Mouse (Mus musculus): Measurements from ENCODE around the gene Nrxn2. TPM values are rescaled to one million over a fixed set of nuclear protein-coding genes. Genes with fewer than 3 reads are reported as not detected.

Nrxn2 gene
- total RNA-seq, 1 experiment, result 9.5 TPM

DNA sequence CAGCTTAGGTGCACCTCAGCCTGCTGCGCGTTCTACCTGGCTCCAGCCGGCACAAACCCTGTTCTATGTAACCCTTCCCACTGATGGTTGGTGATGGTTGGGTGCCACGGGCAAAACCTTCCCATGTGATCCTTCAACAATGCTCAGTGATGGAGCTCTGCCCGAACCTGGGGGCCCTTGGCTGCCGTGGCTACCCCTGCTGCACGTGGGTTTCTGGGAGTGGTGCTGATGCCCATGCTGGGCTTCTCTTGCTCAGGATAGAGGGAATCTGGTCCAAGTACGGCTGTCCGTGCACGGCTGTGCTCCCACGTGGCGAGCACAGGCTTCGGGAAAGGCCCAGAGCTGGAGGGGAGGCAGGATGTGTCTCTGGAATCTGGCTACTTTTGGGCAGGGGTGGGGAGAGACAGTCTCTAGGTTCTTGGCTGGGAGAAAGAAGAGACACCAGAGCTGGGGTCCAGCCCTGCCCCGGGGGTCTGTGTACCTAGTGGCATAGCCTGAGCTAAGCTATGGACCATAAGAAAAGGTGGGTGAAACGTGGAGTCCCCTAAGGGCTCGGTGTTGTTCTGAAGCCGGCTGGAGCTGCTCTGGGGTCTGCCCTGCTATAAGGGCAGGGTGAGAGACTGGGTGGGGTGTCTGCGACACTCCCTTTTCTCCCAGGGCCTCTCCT, 76.1 kb downstream of the Nrxn2 start:
- Histone ChIP-seq H3K36me3 (ENCODE audit: control insufficient read depth, insufficient read depth, low read length, poor library complexity, severe bottlenecking) (no peaks in the 10 kb centered on the region), H3K9ac (ENCODE audit: insufficient read depth, low read depth, low read length, poor library complexity, severe bottlenecking) (no peak overlapping the region), H3K4me3 (ENCODE audit: insufficient read depth in 1 of 2, low read depth in 1 of 2, low read length in 2 of 2, poor library complexity in 1 of 2, severe bottlenecking in 1 of 2) (no peak overlapping the region), H3K4me1 (ENCODE audit: control insufficient read depth in 2 of 2, insufficient read depth in 2 of 2, low read length in 2 of 2, poor library complexity in 1 of 2) (peaks cover 2 to 4% of the 10 kb centered on the region in 2 experiments; a peak in 1 of 4 replicates), H3K27ac (ENCODE audit: insufficient read depth, low read depth, low read length, poor library complexity, severe bottlenecking) (no peak overlapping the region), H3K9me3 (ENCODE audit: control insufficient read depth, insufficient read depth, low read depth, low read length) (no peaks in the 10 kb centered on the region)
- in situ Hi-C loops (cut with MboI; ENCODE audit: low sequenced_read_pairs in 2 of 2, unreplicated experiment in 2 of 2), result loop anchor here in 1 of 2 experiments (10.0 kb wide), 1 partner anchor 80 kb away; no protein-coding TSS in a partner anchor
- no peak for TF ChIP-seq CHD2 (IDR thresholded peaks at IDR 0.05; ENCODE audit: low read depth, low read length)
- no peak for TF ChIP-seq ZC3H11A (IDR thresholded peaks at IDR 0.05; ENCODE audit: borderline replicate concordance, low read depth, low read length)
- no peak for DNase-seq (ENCODE audit: low read depth, low spot score)

DNA sequence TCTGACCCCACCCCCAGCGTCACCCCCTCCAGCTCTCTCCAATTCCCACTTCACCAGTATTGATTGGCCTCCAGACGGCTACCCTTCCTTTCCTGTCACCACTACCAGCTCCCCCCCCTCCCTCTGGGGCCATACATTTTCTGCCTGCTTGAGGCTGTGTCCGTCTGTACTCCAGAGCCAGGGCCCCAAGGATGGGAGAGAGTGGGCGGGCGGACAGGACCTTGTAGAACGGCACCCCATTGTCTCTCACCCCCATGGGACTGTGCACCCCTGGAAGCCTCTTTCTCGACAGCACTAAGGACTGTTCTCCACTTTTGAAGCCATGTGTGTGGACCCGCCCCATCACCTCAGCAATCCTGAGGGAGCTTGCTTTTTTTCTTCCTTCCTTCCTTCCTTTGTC, 77.2 kb downstream of the Nrxn2 start:
- H3K36me3 ChIP-seq (ENCODE audit: control insufficient read depth, insufficient read depth, low read length, poor library complexity, severe bottlenecking), result no peaks in the 10 kb centered on the region
- in situ Hi-C loops (cut with MboI; ENCODE audit: low sequenced_read_pairs in 2 of 2, unreplicated experiment in 2 of 2), result loop anchor here in 1 of 2 experiments (10.0 kb wide), 1 partner anchor 79 kb away; no protein-coding TSS in a partner anchor
- peaks cover 2 to 4% of the 10 kb centered on the region in 2 experiments; a peak in 1 of 4 replicates for H3K4me1 ChIP-seq (ENCODE audit: control insufficient read depth in 2 of 2, insufficient read depth in 2 of 2, low read length in 2 of 2, poor library complexity in 1 of 2)
- TF ChIP-seq CHD2 (IDR thresholded peaks at IDR 0.05; ENCODE audit: low read depth, low read length) (no peak), HCFC1 (IDR thresholded peaks at IDR 0.05; ENCODE audit: borderline replicate concordance, insufficient read depth, low read length) (no peak), MAFK (IDR thresholded peaks at IDR 0.05; ENCODE audit: insufficient read depth, low read depth, low read length) (no peak), ZNF384 (IDR thresholded peaks at IDR 0.05; ENCODE audit: low read depth, low read length) (no peak), ZC3H11A (IDR thresholded peaks at IDR 0.05; ENCODE audit: borderline replicate concordance, low read depth, low read length) (no peak)
- H3K27ac ChIP-seq (ENCODE audit: insufficient read depth, low read depth, low read length, poor library complexity, severe bottlenecking), result no peak overlapping the region
- no peak for DNase-seq (ENCODE audit: low read depth, low spot score)
- no peaks in the 10 kb centered on the region for H3K9me3 ChIP-seq (ENCODE audit: control insufficient read depth, insufficient read depth, low read depth, low read length)
- H3K4me3 ChIP-seq (ENCODE audit: insufficient read depth in 1 of 2, low read depth in 1 of 2, low read length in 2 of 2, poor library complexity in 1 of 2, severe bottlenecking in 1 of 2), result no peak overlapping the region
- no peak overlapping the region for H3K9ac ChIP-seq (ENCODE audit: insufficient read depth, low read depth, low read length, poor library complexity, severe bottlenecking)

DNA sequence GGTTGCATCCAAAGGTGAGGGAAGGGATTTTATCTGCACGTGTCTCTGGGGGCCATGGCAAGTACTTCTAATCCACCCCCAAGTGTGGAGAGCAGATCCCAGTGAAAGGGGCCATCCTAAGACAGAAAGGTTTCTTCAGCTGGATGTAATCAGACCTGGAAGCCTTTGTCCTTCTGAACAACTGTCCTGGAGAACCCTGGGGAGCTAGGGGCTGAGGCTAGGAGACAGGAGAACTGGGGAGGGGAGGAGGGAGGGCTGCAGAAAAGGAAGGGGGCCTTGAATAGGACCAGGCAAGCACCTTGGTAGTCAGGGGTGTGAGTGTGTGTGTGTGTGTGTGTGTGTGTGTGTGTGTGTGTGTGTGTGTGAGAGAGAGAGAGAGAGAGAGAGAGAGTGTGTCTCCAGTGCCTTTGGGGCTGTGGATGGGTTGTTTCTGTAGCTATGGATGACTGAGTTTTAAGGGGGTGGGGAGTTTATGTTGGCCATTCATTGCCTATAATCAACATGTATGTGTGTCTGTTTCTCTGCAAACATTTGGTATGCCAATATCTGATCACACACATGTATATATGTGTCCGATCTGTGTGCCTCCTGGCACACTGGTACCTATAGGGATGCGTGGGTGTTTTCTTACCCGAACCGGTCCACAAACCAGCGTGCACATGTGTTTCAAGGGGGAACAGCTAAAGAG, 78.1 kb downstream of the Nrxn2 start:
- no peak for TF ChIP-seq ZC3H11A (IDR thresholded peaks at IDR 0.05; ENCODE audit: borderline replicate concordance, low read depth, low read length)
- TF ChIP-seq CHD2 (IDR thresholded peaks at IDR 0.05; ENCODE audit: low read depth, low read length), result no peak
- TF ChIP-seq ZNF384 (IDR thresholded peaks at IDR 0.05; ENCODE audit: low read depth, low read length), result no peak
- no peak for TF ChIP-seq MAFK (IDR thresholded peaks at IDR 0.05; ENCODE audit: insufficient read depth, low read depth, low read length)
- no peak for TF ChIP-seq HCFC1 (IDR thresholded peaks at IDR 0.05; ENCODE audit: borderline replicate concordance, insufficient read depth, low read length)
- Histone ChIP-seq H3K36me3 (ENCODE audit: control insufficient read depth, insufficient read depth, low read length, poor library complexity, severe bottlenecking) (no peaks in the 10 kb centered on the region), H3K9ac (ENCODE audit: insufficient read depth, low read depth, low read length, poor library complexity, severe bottlenecking) (no peak overlapping the region), H3K4me3 (ENCODE audit: insufficient read depth in 1 of 2, low read depth in 1 of 2, low read length in 2 of 2, poor library complexity in 1 of 2, severe bottlenecking in 1 of 2) (peak overlapping the region in 1 of 2 experiments; percentile 72; a peak in 1 of 4 replicates), H3K27ac (ENCODE audit: insufficient read depth, low read depth, low read length, poor library complexity, severe bottlenecking) (no peak overlapping the region), H3K9me3 (ENCODE audit: control insufficient read depth, insufficient read depth, low read depth, low read length) (no peaks in the 10 kb centered on the region), H3K4me1 (ENCODE audit: control insufficient read depth in 2 of 2, insufficient read depth in 2 of 2, low read length in 2 of 2, poor library complexity in 1 of 2) (peaks cover 2 to 4% of the 10 kb centered on the region in 2 experiments; a peak in 1 of 4 replicates)
- DNase-seq (ENCODE audit: low read depth, low spot score), result no peak
- in situ Hi-C loops (cut with MboI; ENCODE audit: low sequenced_read_pairs in 2 of 2, unreplicated experiment in 2 of 2), result loop anchor here in 1 of 2 experiments (10.0 kb wide), 1 partner anchor 78 kb away; no protein-coding TSS in a partner anchor

DNA sequence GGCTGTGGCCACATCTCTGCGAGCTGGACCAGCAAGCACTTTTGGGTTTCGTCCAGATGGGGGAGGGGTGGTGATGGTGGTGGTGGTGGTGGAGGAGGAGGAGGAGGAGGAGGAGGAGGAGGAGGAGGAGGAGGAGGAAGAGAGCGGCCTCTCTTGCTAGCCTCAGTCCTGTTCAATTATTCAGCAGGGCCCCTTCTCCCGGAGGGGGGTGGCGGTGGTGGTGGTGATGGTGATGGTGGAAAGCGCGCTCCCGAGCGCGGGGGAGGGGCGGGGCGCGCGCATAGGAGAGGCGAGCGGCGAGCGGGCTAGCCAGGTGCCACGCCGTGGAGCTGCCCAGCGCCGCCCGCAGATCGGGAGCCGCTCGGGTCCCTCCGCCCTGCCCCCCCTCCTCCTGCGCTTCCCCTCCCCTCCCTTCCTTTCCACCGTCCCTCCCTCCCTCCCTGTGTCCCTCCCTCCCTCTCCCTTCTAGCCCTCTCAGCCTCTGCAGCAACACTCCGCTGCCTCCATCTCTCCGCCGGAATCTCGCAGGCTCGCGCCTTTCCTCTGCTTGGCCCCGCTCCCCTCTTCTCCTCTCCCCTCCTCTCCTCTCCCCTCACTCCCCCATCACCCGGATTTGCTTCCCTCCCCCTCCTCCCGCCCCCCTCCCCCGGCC, 78.7 kb downstream of the Nrxn2 start:
- H3K27ac ChIP-seq (ENCODE audit: insufficient read depth, low read depth, low read length, poor library complexity, severe bottlenecking), result no peak overlapping the region
- DNase-seq (ENCODE audit: low read depth, low spot score), result no peak
- in situ Hi-C loops (cut with MboI; ENCODE audit: low sequenced_read_pairs in 2 of 2, unreplicated experiment in 2 of 2), result loop anchor here in 1 of 2 experiments (10.0 kb wide), 1 partner anchor 78 kb away; no protein-coding TSS in a partner anchor

More for the DNA sequence above, 78.7 kb downstream of the Nrxn2 start:
- TF ChIP-seq CHD2 (IDR thresholded peaks at IDR 0.05; ENCODE audit: low read depth, low read length) (no peak), MAFK (IDR thresholded peaks at IDR 0.05; ENCODE audit: insufficient read depth, low read depth, low read length) (no peak), ZC3H11A (IDR thresholded peaks at IDR 0.05; ENCODE audit: borderline replicate concordance, low read depth, low read length) (no peak), HCFC1 (IDR thresholded peaks at IDR 0.05; ENCODE audit: borderline replicate concordance, insufficient read depth, low read length) (no peak), ZNF384 (IDR thresholded peaks at IDR 0.05; ENCODE audit: low read depth, low read length) (no peak)
- Histone ChIP-seq H3K9me3 (ENCODE audit: control insufficient read depth, insufficient read depth, low read depth, low read length) (no peaks in the 10 kb centered on the region), H3K36me3 (ENCODE audit: control insufficient read depth, insufficient read depth, low read length, poor library complexity, severe bottlenecking) (no peaks in the 10 kb centered on the region), H3K4me1 (ENCODE audit: control insufficient read depth in 2 of 2, insufficient read depth in 2 of 2, low read length in 2 of 2, poor library complexity in 1 of 2) (peaks cover under 1 to 7% of the 10 kb centered on the region in 2 experiments; a peak in 1 of 4 replicates), H3K9ac (ENCODE audit: insufficient read depth, low read depth, low read length, poor library complexity, severe bottlenecking) (no peak overlapping the region), H3K4me3 (ENCODE audit: insufficient read depth in 1 of 2, low read depth in 1 of 2, low read length in 2 of 2, poor library complexity in 1 of 2, severe bottlenecking in 1 of 2) (peak overlapping the region; percentile 72 to 79)
